Mouse (Mus musculus) G1E (cell line): ENCODE data around the gene Mrpl23. TPM values are rescaled to one million over a fixed set of nuclear protein-coding genes. Genes with fewer than 3 reads are reported as not detected.

ENCODE experiments used
- ATAC-seq: 2 replicates; pipeline ENCODE4 v1.8.0; 2016; ENCODE audit warnings: mild to moderate bottlenecking; ENCODE audit not compliant: insufficient number of reproducible peaks, poor library complexity, low FRiP score, severe bottlenecking; ENCODE audit errors: extremely low read depth
- DNase-seq: peaks from one replicate; pipeline ENCODE4 v3.0.0; 2012; ENCODE audit warnings: low spot score
- H3K27me3 ChIP-seq: 2 replicates; pipeline ENCODE4 v1.6.1; 2012; ENCODE audit warnings: mild to moderate bottlenecking, low read length, inconsistent platforms; ENCODE audit not compliant: insufficient read depth
- H3K36me3 ChIP-seq: replicated peaks from 2 replicates; pipeline ENCODE3; 2012; ENCODE audit warnings: mild to moderate bottlenecking, inconsistent platforms
- H3K4me1 ChIP-seq: 2 replicates; pipeline ENCODE4 v1.6.1; 2012; ENCODE audit warnings: low read depth, low read length, inconsistent platforms, mixed read lengths; ENCODE audit not compliant: insufficient read depth
- H3K4me3 ChIP-seq: 2 replicates; pipeline ENCODE4 v1.5.1; 2012; ENCODE audit warnings: low read depth, mild to moderate bottlenecking, inconsistent platforms, low read length, moderate library complexity, mixed read lengths
- H3K9me3 ChIP-seq: replicated peaks from 2 replicates; pipeline ENCODE4 v1.6.1; 2012; ENCODE audit warnings: inconsistent platforms
- CTCF ChIP-seq: IDR thresholded peaks from 2 replicates; pipeline ENCODE4 v1.5.1; 2012; ENCODE audit warnings: low read depth, low read length, inconsistent platforms, mixed read lengths
- GATA1 ChIP-seq: IDR thresholded peaks from 2 replicates; pipeline ENCODE4 v1.6.1; 2012; ENCODE audit warnings: borderline replicate concordance, low read length, inconsistent platforms, mixed read lengths
- GATA2 ChIP-seq: IDR thresholded peaks from 2 replicates; pipeline ENCODE4 v1.6.1; 2012; ENCODE audit warnings: low read depth, low read length, inconsistent platforms, borderline replicate concordance
- POLR2AphosphoS5 ChIP-seq: IDR thresholded peaks from 2 replicates; pipeline ENCODE4 v1.6.1; 2012; ENCODE audit warnings: low read depth, low read length, inconsistent platforms; ENCODE audit not compliant: insufficient replicate concordance
- TAL1 ChIP-seq: conservative IDR thresholded peaks from 2 replicates; pipeline ENCODE4 v1.6.1; 2012; ENCODE audit warnings: low read depth, low read length, inconsistent platforms, mixed read lengths
- polyA plus RNA-seq: library from polyadenylated mRNA; stranded (reverse); fragments of >175 nt; gene quantifications from 2 replicates; pipeline ENCODE4 v1.2.3, GENCODE M21; 2012
- total RNA-seq, 2 experiments: library from RNA; stranded (forward) in 1 of 2; stranded (reverse) in 1 of 2; fragments of 200-1000 nt in 1 of 2; fragments of >200 nt in 1 of 2; fragmentation: Nextera tagmentation in 1 of 2; gene quantifications; 2 replicates each; pipeline ENCODE4 v1.2.3; 2014 to 2017

The Mrpl23 gene
- total and polyA plus RNA-seq, 3 experiments = 30.3 to 54.4 (median 33.1) TPM

DNA sequence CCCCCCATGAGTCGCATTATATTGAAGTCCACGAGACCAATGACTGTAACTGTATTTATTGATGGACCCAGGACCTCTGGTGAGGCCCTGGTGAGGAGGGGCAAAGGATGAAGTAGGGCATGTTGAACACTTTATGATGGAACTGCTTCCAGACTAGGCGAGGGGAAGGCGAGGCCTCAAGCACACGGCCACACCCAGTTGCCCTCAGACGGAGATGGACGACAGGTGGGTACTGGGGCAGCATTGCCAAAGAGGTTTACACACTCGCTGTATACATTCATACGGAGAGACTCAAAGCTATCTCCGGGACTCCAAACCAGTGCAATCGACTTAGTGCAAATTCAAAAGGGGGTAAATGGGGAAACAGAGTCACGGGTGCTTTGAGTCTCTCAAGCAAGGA lies 43.0 kb downstream of the Mrpl23 start:
- DNase-seq (no peak), ATAC-seq (no peak)
- Histone ChIP-seq H3K4me3 (no peak overlapping the region), H3K4me1 (no peaks in the 10 kb centered on the region), H3K36me3 (no peaks in the 10 kb centered on the region), H3K27me3 (peaks cover 23% of the 10 kb centered on the region; the same call in 1 of the 2 replicates), H3K9me3 (peaks cover 8% of the 10 kb centered on the region)
- no peak for TF ChIP-seq TAL1
- TF ChIP-seq CTCF = no peak
- no peak for TF ChIP-seq POLR2AphosphoS5
- TF ChIP-seq GATA1 = no peak

DNA sequence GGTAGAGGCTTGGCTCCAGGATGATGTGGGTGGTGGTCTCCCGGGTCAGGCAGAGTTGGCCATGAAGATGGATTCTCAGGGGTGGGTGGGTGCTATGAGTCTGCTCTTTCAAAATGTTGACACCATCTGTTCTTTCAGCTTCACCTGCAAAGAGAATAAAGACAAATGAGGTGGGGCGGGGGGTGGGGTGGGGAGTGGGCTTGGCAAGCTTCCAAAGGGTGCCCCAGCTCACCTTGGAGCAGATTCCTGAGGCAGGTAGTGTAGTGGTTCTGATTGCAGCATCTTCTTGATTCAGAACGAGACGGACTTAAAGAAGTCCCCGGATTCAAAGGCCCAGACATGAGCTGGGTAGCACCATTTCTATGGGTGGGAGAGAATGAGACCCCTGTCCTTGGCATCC lies 43.5 kb downstream of the Mrpl23 start:
- Histone ChIP-seq H3K36me3 (no peaks in the 10 kb centered on the region), H3K4me1 (no peaks in the 10 kb centered on the region), H3K4me3 (no peak overlapping the region), H3K9me3 (peaks cover 13% of the 10 kb centered on the region), H3K27me3 (peaks cover 20% of the 10 kb centered on the region; the same call in 1 of the 2 replicates)
- DNase-seq = no peak
- TF ChIP-seq GATA2 (no peak), CTCF (no peak), TAL1 (no peak), POLR2AphosphoS5 (no peak), GATA1 (no peak)
- ATAC-seq = no peak

DNA sequence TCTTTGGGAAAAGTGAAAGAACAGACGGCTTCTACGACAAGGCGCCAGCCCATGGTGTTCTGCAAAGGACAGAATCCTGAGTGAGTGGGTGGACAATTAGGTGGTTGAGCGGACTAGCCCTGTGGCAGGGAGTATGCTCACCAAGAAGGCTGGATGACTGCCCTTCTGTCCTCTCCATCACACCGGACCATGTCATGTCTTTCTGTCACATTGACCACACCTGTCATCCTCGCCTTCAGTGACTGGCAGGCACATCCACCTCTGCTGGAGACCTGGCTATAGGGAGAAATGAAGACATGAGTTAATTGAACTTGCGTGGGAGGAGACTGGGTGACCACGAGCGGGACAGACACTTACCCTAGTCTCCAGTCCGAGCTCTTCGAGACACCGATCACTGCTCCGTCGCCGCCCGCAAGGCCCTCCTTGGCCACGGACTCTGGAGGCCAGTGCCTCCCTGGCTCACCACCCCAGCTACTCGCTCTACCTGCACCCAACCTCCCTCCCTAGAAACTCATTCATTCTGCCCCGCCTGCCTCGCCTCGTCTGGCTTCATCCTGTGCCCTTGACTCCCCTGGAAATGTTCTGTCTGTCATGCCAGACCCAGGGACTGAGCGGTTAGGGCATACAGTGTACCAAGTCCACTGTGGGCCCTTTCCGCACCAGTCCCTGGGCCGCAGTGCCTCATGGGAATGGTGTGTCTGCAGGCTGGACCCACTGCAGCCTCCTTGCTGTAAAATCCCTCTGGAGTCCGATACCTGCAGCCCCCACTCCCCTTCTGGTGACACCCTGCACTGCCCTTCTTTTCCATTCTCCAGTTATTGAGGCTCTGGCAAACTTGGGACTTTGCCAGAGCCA lies 44.2 kb downstream of the Mrpl23 start:
- H3K9me3 ChIP-seq = peaks cover 15% of the 10 kb centered on the region
- no peak overlapping the region for H3K4me3 ChIP-seq
- no peaks in the 10 kb centered on the region for H3K4me1 ChIP-seq
- ATAC-seq = no peak
- H3K36me3 ChIP-seq = no peaks in the 10 kb centered on the region
- DNase-seq = no peak
- no peak for TF ChIP-seq TAL1
- TF ChIP-seq GATA1 = no peak
- TF ChIP-seq GATA2 = no peak
- TF ChIP-seq CTCF = no peak
- no peak for TF ChIP-seq POLR2AphosphoS5
- H3K27me3 ChIP-seq = peaks cover 17% of the 10 kb centered on the region; the same call in 1 of the 2 replicates

DNA sequence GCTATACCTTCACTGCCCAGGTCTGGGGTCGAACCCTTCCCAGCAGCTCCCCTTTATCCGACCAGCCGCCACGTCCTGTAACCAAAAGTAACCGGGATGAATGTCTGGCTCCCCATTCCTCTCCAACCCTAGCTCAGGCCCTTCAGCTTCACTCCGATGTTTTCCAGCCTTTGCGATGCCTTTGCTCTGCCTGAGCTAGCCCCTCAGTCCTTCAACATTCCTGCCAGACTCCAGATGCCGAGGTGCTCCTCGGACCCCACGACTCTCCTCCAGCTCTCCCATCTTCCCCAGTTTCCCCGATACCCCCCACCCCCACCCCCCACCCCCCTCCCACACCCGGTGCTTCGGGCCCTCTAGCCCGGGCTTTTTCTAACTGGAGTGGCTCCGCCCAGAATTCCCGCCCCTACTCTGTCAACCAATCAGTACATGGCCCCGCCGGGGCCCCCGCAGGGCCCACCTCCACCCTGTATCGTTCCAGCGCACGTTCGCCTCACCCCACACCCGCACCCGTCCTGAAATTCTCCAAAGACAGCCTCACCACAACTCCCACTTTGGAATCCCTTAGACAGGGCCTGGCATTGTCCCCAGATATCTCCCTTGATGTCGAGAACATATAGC lies 45.4 kb downstream of the Mrpl23 start:
- TF ChIP-seq GATA2 (no peak), TAL1 (no peak), GATA1 (no peak), POLR2AphosphoS5 (no peak), CTCF (no peak)
- Histone ChIP-seq H3K36me3 (no peaks in the 10 kb centered on the region), H3K4me3 (no peak overlapping the region), H3K9me3 (peaks cover 15% of the 10 kb centered on the region), H3K4me1 (no peaks in the 10 kb centered on the region), H3K27me3 (peaks cover 10% of the 10 kb centered on the region; the same call in 1 of the 2 replicates)
- ATAC-seq = no peak
- no peak for DNase-seq

DNA sequence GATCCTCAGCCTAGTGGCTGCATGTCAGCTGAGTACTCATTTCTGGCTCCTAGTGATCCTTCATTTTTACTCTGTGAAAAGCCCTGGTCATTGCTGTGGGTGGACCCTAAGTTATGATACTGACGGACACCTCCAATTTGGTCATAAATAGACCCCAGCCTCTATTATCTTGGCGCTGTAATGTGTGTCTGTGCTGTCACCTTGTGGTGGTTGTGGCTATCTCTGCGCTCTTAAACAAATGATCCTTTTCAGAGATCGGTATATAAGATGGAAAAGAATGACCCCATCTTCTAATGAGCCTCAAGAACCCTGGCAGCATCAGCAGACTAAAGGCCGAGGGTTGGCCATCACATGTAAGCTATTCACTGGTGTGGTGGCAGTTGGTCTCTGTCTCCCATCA lies 46.6 kb downstream of the Mrpl23 start:
- ATAC-seq (no peak), DNase-seq (no peak)
- TF ChIP-seq GATA1 (no peak), CTCF (no peak), TAL1 (no peak), GATA2 (no peak), POLR2AphosphoS5 (no peak)
- no peaks in the 10 kb centered on the region for H3K36me3 ChIP-seq
- H3K27me3 ChIP-seq = peaks cover 7% of the 10 kb centered on the region; the same call in 1 of the 2 replicates
- H3K9me3 ChIP-seq = peaks cover 15% of the 10 kb centered on the region
- H3K4me1 ChIP-seq = no peaks in the 10 kb centered on the region
- no peak overlapping the region for H3K4me3 ChIP-seq
